Mouse (Mus musculus) embryo, embryonic 11 days (tissue): ENCODE data around the gene Tmed4.
"Not testable (repeated sequence)": the region's sequence is repeated elsewhere in the genome, so short reads cannot be mapped to it uniquely, and the experiment has no call there.

Source experiments
- DNase-seq: peaks from one replicate; pipeline ENCODE4 v3.0.0-alpha.2; 2015

Tmed4 gene

DNA sequence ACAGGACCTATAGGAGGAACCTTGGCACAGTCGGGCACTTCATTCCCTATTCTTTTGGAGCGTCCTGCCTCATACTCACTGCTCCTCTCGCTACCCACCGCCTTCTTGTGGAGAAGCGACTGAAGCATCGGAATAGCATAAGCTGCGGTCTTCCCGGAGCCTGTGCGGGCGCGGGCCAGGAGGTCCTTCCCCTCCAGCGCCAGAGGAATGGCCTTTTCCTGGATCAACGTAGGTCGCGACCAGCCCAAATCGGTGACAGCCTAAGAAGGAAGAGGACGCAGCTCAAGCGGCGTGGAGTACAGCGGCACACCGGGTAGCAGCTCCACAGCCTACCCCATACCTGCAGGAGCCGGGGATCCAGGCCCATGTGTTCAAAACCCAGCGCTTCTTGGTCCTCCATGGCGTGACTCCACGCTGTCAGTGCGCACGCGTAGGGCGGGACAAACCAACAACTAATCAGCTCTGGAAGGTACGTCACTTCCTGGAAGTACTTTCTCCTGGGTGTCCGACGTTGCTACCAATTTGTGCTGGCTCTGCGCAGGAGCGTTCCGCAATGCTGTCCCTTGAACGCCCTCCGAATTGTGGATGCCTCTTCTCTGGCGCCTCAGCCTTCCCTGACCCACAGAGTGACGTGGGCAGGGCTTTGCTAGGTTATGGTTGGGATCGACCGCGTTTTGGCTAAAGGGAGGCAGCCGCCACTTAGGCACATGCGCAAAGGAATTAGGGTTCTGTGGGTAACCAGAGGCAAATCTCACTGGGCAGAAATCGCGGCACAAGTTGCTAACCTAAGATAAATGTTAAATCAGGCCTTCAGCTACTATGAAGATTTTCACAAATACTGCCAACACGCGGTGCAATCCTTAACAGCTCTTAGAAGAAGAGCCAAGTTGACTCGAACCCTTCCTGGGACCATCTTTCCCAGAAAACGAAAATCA, 7.1 kb downstream of the Tmed4 start, which contains the start of gene Ddx56:
Ddx56 (minus strand) TSS at position 453 of the 935 bp plus-strand sequence.
- peak; percentile 96 for DNase-seq

- DNase-seq, result no peak
These were observed 8.0 kb downstream of the Tmed4 start for GRCm38 (mm10) chr11:6266621-6267020.

GRCm38 (mm10) chr11:6261434-6262082, 13.1 kb downstream of the Tmed4 start:
- peak; percentile 87 for DNase-seq

GRCm38 (mm10) chr11:6259413-6259812, 15.3 kb downstream of the Tmed4 start:
- DNase-seq, result no peak

- no peak for DNase-seq
These were observed 18.1 kb downstream of the Tmed4 start for GRCm38 (mm10) chr11:6256490-6257072.

- not testable (repeated sequence) for DNase-seq
These were observed 20.1 kb downstream of the Tmed4 start for GRCm38 (mm10) chr11:6254602-6255001.

- DNase-seq, result no peak
These were observed 21.8 kb downstream of the Tmed4 start for GRCm38 (mm10) chr11:6252824-6253223.

- no peak for DNase-seq
These were observed 22.4 kb downstream of the Tmed4 start for GRCm38 (mm10) chr11:6252248-6252647.

GRCm38 (mm10) chr11:6244707-6245106, 30.0 kb downstream of the Tmed4 start:
- no peak for DNase-seq

DNA sequence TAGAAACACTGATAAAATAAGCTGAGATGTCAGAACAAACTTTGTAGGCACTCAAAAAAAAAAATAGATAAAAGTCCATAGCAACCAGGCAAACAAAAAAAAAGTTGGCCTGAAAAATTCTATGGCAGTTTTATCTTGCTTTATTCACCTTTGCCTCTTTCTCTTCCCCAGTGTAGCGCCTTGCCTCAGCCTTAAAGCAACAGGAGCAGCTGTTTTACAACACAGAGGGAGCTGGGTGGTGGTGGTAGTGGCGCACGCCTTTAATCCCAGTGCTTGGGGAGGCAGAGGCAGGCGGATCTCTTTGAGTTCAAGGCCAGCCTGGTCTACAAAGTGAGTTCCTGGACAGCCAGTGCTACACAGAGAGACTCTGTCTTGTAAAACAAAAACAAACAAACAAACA, 41.6 kb downstream of the Tmed4 start:
- DNase-seq, result no peak

- no peak for DNase-seq
These were observed 44.7 kb downstream of the Tmed4 start, which contains the start of gene Npc1l1 for GRCm38 (mm10) chr11:6230012-6230411. Npc1l1 (minus strand) TSS chr11:6230143.

GRCm38 (mm10) chr11:6224541-6225229, 50.0 kb downstream of the Tmed4 start:
- DNase-seq, result no peak

GRCm38 (mm10) chr11:6222187-6222586, 52.5 kb downstream of the Tmed4 start:
- DNase-seq, result no peak
